Mouse (Mus musculus) limb, embryonic 14.5 days (tissue): ENCODE measurements at regions not wholly inside any gene's neighbourhood (a gene's known extent, or its start where the extent isn't known, plus 50 kb on each side); places are given as distances from the start of the nearest gene placed in this dataset.

ENCODE experiments used
- ATAC-seq: fragments of 200-750 bp; cut with Nextera tagmentation; 2 replicates; pipeline ENCODE4 v1.8.0; 2017; ENCODE audit warnings: low read depth, moderate number of reproducible peaks, moderate TSS enrichment; ENCODE audit not compliant: low FRiP score
- DNase-seq: peaks from one replicate; pipeline ENCODE4 v3.0.0-alpha.2; 2015; ENCODE audit warnings: low spot score
- H3K27ac ChIP-seq: fragments of 300-500 bp; sonication (generic); replicated peaks from 2 replicates; pipeline ENCODE4 v1.5.1; 2014; ENCODE audit warnings: low read depth, mild to moderate bottlenecking, low read length, moderate library complexity, mixed read lengths
- H3K27me3 ChIP-seq: fragments of 300-500 bp; sonication (generic); 2 replicates; pipeline ENCODE4 v1.6.1; 2014; ENCODE audit warnings: low read length, mixed read lengths; ENCODE audit not compliant: control insufficient read depth, insufficient read depth
- H3K36me3 ChIP-seq: fragments of 300-500 bp; sonication (generic); 2 replicates; pipeline ENCODE4 v1.6.1; 2014; ENCODE audit warnings: mild to moderate bottlenecking, low read length, moderate library complexity, mixed read lengths; ENCODE audit not compliant: control insufficient read depth, insufficient read depth
- H3K4me1 ChIP-seq: fragments of 300-500 bp; sonication (generic); 2 replicates; pipeline ENCODE4 v1.6.1; 2014; ENCODE audit warnings: antibody characterized with exemption, low read length, mixed read lengths; ENCODE audit not compliant: control insufficient read depth, insufficient read depth
- H3K4me2 ChIP-seq: fragments of 300-500 bp; sonication (generic); replicated peaks from 2 replicates; pipeline ENCODE4 v1.6.1; 2014; ENCODE audit warnings: low read depth, mild to moderate bottlenecking, low read length, moderate library complexity; ENCODE audit not compliant: severe bottlenecking
- H3K4me3 ChIP-seq: fragments of 300-500 bp; sonication (generic); replicated peaks from 2 replicates; pipeline ENCODE4 v1.5.1; 2014; ENCODE audit warnings: low read length
- H3K9ac ChIP-seq: fragments of 300-500 bp; sonication (generic); 2 replicates; pipeline ENCODE4 v1.6.1; 2014; ENCODE audit warnings: mild to moderate bottlenecking, low read depth, low read length, moderate library complexity; ENCODE audit not compliant: severe bottlenecking
- H3K9me3 ChIP-seq: fragments of 300-500 bp; sonication (generic); 2 replicates; pipeline ENCODE4 v1.6.1; 2016; ENCODE audit warnings: low read length; ENCODE audit not compliant: control insufficient read depth
- POLR2A ChIP-seq: fragments of 200-500 bp; IDR thresholded peaks from 2 replicates; pipeline ENCODE4 v1.8.0; 2012; ENCODE audit warnings: inconsistent platforms, mild to moderate bottlenecking, moderate library complexity, borderline replicate concordance; ENCODE audit not compliant: insufficient read depth, insufficient read length; ENCODE audit errors: extremely low read depth
- WGBS: fragments of 180-500 bp; shearing (Covaris S2); extraction: QIAGEN DNeasy Blood & Tissue Kit; methylation state at CpG from one replicate; pipeline ENCODE4 v1.1.7; 2014; 5-methylcytosine and 5-hydroxymethylcytosine counted together

GRCm38 (mm10) chr16:30759503-30759902 lies 160.0 kb downstream of the Fam43a start:
- no peak for ATAC-seq
- TF ChIP-seq POLR2A = no peak
- DNase-seq = no peak
- Histone ChIP-seq H3K9ac (no peak overlapping the region), H3K27me3 (no peaks in the 10 kb centered on the region), H3K36me3 (no peaks in the 10 kb centered on the region), H3K4me3 (no peak overlapping the region), H3K9me3 (no peaks in the 10 kb centered on the region), H3K4me2 (no peak overlapping the region), H3K4me1 (peaks cover 8% of the 10 kb centered on the region; the same call in 1 of the 2 replicates), H3K27ac (no peak overlapping the region)
- WGBS = 69% methylated on average over 8 of the region's 8 CpGs

- Histone ChIP-seq H3K9ac (no peak overlapping the region), H3K27me3 (no peaks in the 10 kb centered on the region), H3K9me3 (no peaks in the 10 kb centered on the region), H3K4me3 (no peak overlapping the region), H3K36me3 (no peaks in the 10 kb centered on the region), H3K27ac (no peak overlapping the region), H3K4me1 (peaks cover 8% of the 10 kb centered on the region; the same call in 1 of the 2 replicates), H3K4me2 (no peak overlapping the region)
- no peak for DNase-seq
- 39% methylated on average over 8 of the region's 8 CpGs for WGBS
- ATAC-seq = no peak
- TF ChIP-seq POLR2A = no peak
Measured at GRCm38 (mm10) chr16:30761201-30761710, 161.7 kb downstream of the Fam43a start.

GRCm38 (mm10) chr16:30762898-30763595 lies 163.5 kb downstream of the Fam43a start:
- no peaks in the 10 kb centered on the region for H3K36me3 ChIP-seq
- no peak for DNase-seq
- WGBS = 78% methylated on average over 14 of the region's 14 CpGs

GRCm38 (mm10) chr16:30765591-30765990 lies 166.1 kb downstream of the Fam43a start:
- H3K4me3 ChIP-seq = no peak overlapping the region
- no peak overlapping the region for H3K27ac ChIP-seq
- no peak for TF ChIP-seq POLR2A
- DNase-seq (no peak), ATAC-seq (no peak)
- WGBS = 79% methylated on average over 4 of the region's 4 CpGs
- no peaks in the 10 kb centered on the region for H3K9me3 ChIP-seq
- no peak overlapping the region for H3K4me2 ChIP-seq
- no peaks in the 10 kb centered on the region for H3K36me3 ChIP-seq
- H3K4me1 ChIP-seq = peaks cover 8% of the 10 kb centered on the region; the same call in 1 of the 2 replicates
- no peak overlapping the region for H3K9ac ChIP-seq
- no peaks in the 10 kb centered on the region for H3K27me3 ChIP-seq

More at GRCm38 (mm10) chr16:30762898-30763595, 163.5 kb downstream of the Fam43a start:
- no peak for TF ChIP-seq POLR2A
- Histone ChIP-seq H3K4me2 (no peak overlapping the region), H3K9ac (no peak overlapping the region), H3K9me3 (no peaks in the 10 kb centered on the region), H3K27ac (no peak overlapping the region), H3K27me3 (no peaks in the 10 kb centered on the region), H3K4me1 (peaks cover 8% of the 10 kb centered on the region; the same call in 1 of the 2 replicates), H3K4me3 (no peak overlapping the region)
- ATAC-seq = no peak

GRCm38 (mm10) chr16:30769007-30769442 lies 169.5 kb downstream of the Fam43a start:
- 18% methylated on average over 5 of the region's 5 CpGs for WGBS
- Histone ChIP-seq H3K9me3 (no peaks in the 10 kb centered on the region), H3K36me3 (no peaks in the 10 kb centered on the region), H3K4me3 (no peak overlapping the region), H3K4me2 (no peak overlapping the region), H3K27me3 (no peaks in the 10 kb centered on the region), H3K9ac (no peak overlapping the region), H3K4me1 (0 out of 2 replicates have a peak, but pooled peaks cover 3% of the 10 kb centered on the region), H3K27ac (no peak overlapping the region)
- no peak for DNase-seq
- TF ChIP-seq POLR2A = no peak
- no peak for ATAC-seq
